Mouse (Mus musculus): ENCODE measurements around the gene Rpl19.

The Rpl19 gene

DNA sequence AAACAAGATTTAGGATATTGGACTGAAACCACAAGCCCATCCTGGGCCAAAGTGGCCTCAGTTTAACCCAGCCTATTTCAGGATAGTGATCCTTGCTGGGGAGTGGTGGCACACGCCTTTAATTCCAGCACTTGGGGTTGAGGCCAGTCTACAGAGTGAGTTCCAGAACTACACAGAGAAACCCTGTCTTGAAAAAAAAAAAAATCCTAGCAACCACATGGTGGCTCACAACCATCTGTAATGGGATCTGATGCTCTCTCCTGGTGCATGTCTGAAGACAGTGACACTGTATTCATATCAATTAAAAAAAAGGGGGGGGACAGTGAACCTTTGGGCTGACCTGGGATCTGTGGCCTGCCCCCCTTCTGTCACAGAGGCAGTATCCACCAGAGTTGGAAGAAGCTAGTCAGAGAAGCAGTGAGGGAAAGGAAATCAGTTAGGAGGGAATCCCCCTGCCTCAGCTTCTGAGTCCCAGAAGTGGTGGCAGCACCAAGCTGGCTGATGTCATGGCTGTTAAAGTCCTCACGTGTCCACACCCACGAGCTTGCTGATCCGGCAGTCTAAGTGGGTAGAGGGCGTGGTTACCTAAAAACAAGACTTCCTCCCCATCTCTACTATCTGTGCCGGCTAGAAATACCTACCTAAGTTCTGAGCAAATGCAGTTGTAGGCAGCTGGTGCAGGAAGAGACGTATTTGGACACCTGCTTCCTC is 27.5 kb upstream of the Rpl19 start:
- DNase-seq (ENCODE audit: low read depth), result no peak

DNA sequence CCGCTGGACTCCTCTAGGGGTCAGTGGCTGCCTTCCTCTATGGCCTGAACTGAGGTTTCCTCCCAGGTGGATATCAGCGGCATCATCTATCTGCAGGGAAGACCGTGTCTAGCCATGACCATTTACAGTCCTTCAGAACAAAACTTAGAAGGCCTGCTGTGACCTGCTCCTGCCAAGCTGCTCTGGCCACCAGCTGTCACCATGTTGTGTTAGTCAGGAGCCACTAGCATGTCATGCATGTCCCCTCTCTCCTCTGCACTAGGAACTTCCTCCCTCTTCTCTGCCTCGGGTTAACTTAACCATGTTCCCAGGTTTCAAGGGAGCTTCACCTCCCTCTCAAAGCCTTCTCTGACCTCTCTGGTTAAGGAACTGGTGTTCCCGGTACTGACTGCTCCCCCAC is 26.8 kb upstream of the Rpl19 start:
- DNase-seq (ENCODE audit: low read depth), result no peak

DNA sequence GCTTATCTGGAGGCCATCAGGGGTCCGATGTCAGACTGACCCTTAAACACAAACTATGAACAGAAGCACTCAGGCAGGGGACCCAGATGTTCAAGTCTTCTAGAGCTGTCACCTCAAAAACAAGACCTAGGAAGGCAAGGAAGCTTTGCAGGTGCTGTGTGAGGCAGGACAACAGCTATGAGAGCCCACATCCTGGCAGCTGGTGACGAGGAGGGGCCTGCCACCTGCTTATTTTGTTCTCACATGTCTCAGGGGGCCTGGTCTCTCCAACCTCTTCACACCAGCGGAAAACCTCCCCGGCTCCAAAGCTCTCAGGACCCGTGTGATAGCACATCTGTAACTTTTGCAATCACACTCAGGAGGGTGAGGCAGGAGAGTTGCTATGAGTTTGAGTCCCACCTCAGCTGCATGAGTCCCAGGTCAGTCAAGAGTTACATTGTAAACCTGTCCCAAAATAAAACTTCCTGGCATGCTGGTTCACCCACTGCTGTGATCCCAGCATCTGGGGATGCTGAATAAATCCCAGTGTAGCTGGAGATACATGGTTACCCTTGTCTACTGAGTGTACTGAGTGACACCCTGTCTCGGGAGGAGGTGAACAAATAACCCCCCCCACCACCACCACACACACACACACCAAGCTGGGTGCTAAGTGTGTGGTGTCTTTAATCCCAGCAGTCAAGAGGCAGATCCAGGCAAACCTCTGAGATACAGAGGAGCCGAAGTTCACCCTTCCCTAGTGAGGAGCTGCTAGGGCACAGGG is 26.0 kb upstream of the Rpl19 start:
- no peak for DNase-seq (ENCODE audit: low read depth)

DNA sequence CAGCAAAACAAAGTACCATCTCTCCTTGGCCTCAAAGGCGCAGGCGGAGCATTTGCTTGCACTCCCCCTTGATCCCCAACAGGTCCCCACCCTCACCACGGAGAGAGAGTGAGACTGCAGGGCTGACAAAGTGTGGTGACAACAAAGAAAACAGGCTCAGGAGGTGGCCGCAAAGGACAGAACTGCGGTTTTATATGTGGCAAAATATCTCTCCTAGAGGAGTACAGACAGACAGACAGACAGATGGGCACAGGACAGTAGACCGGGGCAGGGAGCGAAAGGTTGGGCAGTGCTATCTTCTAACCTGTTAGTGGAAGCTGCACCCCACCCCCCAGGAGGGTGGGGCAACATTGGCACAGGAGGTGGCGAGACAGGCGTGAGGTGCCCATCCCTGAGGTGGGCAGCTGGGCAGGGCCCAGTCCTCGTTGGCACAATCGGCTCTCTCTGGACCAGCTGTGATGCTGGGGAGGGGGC is 25.1 kb upstream of the Rpl19 start:
- DNase-seq (ENCODE audit: low read depth), result no peak

DNA sequence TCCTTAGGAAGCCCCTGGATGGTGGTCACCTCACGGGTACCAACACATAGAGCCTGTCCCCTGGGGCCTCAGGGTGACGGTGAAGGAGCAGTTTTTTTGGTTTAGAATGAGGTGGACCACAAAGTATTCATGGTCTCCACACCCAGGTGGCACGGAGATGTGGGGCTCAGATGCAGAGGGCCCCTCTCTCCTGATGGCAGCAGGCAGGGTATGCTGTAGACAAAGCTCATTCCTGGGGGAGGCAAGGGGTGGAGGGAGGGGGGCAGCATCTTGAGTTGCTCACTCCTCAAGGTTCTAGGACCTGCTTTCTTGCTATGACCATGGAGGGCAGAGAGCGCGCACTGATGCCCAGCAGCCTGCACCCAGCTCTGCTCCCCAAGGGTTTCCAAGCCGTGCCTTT is 24.5 kb upstream of the Rpl19 start:
- no peak for DNase-seq (ENCODE audit: low read depth)

DNA sequence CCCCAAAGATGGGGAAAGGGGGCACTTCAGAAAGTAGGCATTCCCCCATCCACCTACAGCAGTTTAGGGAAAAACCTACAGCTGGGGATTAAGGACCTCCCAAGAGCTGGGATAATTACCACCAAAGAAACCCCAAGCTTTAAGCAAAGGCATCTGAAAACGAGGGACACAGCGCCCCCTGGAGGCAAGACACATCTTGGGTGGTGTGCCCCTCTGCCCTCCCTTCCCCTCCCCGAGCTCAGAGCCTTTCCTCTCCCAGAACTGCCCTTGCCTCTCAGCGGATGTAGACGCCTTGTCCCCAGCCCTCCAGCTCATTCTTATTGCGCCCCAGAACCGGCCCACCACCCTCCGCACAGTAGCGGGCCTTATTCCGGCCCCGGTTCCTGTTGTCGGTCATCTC is 23.9 kb upstream of the Rpl19 start:
- DNase-seq (ENCODE audit: low read depth), result no peak

DNA sequence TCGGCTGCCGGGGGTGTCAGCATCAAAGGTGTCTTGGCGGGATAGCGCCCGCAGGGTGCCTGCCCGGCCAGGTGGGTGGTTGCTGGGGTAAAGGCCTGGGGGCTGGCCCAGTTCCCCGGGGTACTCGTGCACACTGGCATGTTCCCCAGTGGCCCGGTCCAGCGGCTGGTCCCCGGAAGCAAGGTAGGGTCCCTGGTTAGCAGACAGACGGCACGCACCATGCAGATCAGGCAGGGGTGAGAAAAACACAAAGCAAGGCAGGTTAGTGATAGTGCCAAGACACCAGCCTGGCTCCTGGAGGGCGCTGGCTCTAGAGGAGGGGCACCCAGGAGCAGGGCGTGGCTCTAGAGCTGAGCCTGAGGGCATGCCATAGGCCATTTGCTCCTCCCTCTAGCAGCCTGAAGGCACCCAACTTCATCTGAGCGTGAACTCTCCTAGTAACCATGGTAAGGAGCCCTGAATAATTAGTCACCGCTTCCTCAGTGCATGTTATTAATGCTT is 23.3 kb upstream of the Rpl19 start:
- no peak for DNase-seq (ENCODE audit: low read depth)

DNA sequence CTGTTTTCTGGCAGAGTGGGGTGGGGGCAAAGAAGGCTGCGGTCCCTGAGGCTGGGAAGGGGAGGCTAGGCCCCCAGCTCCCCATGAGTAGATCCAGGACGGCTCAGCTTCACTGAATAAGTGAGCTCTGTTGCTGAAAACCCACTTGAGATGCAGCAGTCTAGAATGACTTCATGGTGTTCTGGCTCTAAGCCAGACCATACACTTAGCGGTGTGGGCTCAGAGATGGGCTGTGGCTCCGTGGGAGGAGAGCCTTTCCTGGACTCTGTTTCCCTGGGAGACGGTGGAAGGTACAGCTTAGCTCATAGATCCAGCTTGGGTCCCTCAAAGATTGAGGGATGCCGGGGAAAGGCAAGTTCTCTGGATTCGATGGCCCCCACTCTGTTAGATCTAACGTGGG is 22.3 kb upstream of the Rpl19 start:
- no peak for DNase-seq (ENCODE audit: low read depth)

DNA sequence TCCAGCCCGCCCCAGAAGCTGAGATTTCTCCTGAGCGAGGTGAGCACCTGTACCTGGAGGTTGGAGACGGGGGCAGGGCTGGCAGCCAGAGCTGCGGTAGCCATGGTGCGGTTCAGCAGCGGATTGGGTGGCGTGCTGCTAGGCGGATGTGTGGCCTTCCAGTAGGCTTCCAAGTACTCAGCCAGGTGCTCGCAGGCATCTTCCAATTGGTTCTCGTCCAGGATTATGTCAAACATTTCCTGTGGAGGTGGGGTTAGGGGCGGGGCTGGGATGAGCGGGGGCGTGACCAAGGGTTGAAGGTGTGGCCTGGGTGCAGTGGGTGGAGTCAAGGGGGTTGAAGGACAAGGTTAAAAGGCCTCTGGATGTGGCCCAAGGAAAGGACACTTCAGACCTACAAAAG is 21.4 kb upstream of the Rpl19 start:
- no peak for DNase-seq (ENCODE audit: low read depth)

DNA sequence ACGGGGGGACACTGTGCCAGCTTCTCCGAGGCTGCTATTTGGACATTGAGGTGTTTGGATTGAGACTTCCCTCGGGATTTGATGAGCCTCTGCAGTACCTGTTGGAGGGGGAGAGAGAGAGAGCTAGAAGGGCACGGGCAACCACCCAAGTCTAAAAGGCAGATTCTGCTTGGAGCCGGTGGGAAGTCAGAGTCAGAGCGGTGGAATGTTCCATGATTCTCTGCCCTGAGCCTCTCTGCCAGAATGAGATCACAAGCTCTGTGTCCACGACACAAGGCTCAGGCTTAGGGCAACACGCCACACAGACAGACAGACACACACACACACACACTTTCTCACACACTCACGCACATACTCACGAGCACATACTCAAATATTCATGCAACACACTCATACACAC is 20.8 kb upstream of the Rpl19 start:
- DNase-seq (ENCODE audit: low read depth), result peak; percentile 92

DNA sequence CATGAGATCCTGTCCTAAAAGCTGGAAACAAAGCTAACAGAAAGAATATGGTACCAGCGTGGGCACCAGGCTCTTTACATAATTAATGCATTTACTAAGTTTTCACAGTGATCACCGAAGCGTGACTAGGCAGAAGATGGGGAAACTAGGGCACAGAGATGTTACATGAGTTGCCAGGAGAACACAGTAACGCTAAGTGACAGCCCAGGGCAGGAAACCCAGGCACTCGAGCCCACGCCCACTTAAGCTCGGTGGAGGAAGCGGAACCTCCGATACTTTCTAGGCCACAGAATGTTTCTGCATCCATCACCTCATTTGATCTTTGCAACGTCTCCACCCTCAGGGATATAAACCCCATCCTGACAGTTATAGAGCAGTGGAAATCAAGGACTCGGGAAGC is 18.4 kb upstream of the Rpl19 start:
- no peak for DNase-seq (ENCODE audit: low read depth)

DNA sequence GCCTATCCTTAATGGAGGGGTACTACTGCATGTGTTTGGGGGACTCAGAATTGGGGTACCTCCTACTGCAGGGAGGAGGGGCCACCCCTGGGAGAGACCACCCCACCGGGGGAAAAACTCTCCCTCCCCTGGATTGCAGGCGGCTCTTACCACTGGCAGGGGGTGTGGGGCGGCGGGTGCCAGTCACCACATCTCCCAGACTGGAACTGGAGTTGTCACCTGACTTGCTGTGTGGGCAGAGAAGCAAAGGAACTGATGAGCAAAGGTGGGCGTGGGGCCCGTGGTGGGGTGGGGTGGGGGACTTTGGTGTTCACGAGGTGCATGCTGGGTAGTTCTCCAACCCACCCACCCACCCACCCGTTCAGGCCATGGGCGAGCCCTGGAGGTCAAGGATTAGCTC is 14.8 kb upstream of the Rpl19 start:
- DNase-seq (ENCODE audit: low read depth), result no peak

DNA sequence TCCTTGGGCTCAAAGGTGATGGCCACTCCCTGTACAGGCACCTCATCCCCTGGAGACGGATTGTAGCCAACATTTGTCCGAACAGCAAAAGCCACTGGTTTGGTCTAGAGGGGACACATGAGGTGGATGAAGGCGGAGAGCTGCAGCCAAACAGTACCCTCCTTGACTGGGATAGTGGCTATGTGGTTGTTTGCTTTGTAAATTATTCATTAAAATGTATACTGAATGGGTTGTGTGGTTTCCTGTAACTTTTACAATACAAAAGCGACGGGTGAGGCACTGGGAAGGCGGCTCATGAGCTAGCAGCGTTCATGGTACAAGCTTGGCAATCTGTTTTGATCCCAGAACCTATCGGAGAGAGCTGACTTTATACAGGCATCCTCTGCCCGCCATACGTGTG is 13.7 kb upstream of the Rpl19 start:
- no peak for DNase-seq (ENCODE audit: low read depth)

DNA sequence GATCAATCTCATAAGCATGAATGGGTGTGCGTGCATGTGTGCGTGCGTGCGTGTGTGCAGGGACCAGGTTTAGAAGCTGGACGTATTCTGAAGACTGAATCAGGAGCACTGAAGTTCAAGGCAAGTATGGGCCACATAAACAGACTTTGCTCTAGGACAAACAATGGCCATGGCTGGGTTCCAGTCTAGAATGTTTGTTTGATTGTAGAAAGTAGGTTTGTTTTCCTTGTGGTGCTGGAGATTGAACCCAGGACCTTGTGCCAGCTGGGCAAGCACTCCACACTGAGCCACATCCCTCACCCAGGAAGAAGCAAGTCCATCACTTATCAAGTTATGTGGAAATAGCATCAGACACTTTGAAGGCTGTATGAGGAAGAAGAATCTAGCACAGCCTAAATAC is 10.3 kb upstream of the Rpl19 start:
- no peak for DNase-seq (ENCODE audit: low read depth)

DNA sequence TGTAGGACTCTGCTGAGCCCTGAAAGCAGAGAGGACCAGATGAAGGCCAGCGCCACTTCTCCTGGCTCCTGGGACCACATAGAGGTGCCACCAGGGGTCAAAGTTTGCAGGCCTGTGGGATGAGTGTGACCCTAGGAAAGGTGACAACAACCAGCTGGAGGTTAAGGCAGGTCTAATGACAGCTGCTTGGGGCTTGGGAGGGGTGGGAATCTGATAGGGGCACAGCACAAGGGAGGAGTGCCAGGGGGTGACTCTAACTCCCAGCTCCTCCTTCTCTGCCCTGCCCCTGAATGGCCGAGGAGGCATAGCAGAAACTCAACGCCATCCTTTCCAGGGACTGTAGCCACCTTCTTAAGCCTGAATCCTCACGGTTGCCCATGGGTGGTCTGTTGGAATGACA is 9.7 kb upstream of the Rpl19 start:
- no peak for DNase-seq (ENCODE audit: low read depth)

DNA sequence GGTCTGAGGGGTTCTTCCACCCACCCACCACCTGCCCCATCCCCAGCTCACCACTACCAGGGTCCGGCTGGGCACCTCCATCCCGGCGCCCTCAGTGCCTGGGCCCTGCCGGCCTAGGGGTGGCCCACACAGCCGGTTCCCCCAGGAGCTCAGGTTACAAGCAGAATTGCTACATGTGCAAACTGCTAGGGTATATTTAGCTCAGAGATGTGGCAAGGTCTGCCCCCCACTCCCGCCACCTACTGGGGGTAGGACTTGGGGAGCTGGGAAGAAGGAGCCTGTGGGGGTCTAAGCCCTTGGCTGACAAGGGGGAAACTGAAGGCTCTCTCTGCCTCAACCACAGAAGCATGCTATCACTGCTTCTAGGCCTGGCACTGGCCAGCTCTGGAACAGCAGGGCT is 8.3 kb upstream of the Rpl19 start:
- DNase-seq (ENCODE audit: low read depth), result no peak

DNA sequence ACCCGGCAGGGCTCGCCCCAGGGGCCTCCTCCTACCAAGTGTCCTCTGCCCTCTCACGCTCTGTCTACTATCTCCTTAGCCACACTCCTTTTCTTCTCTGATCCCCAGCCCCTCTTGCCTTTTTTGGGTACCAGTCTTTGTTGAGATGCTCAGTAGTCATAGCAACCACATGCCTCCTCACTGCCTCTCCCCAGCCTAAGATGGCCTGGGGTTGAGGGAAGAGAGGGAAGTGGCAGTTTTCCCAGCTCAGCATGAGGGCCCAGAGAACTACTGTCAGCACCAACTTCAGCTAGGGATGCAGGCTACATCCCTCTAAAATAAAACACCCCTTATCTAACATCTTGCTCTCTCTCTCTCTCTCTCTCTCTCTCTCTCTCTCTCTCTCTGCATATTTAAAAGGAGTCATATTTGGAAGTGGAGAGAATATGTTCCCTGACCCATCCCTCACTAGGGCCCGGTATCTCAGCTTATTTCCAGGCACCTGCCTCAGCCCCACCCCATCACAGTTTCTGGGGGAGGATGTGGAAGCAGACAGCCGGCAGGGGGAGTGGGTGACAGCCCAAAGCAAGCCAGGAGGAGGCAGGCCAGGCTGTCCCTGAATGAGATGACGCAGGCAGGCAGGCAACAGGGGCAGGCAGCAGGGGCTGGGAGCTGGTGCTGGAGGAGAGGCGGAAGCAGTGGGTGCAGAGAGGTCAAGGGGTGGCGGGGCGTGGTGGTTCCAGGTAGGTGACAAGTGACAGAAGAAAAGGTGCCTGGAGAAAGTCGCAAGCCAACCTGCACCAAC is 7.5 kb upstream of the Rpl19 start:
- no peak for DNase-seq (ENCODE audit: low read depth)

DNA sequence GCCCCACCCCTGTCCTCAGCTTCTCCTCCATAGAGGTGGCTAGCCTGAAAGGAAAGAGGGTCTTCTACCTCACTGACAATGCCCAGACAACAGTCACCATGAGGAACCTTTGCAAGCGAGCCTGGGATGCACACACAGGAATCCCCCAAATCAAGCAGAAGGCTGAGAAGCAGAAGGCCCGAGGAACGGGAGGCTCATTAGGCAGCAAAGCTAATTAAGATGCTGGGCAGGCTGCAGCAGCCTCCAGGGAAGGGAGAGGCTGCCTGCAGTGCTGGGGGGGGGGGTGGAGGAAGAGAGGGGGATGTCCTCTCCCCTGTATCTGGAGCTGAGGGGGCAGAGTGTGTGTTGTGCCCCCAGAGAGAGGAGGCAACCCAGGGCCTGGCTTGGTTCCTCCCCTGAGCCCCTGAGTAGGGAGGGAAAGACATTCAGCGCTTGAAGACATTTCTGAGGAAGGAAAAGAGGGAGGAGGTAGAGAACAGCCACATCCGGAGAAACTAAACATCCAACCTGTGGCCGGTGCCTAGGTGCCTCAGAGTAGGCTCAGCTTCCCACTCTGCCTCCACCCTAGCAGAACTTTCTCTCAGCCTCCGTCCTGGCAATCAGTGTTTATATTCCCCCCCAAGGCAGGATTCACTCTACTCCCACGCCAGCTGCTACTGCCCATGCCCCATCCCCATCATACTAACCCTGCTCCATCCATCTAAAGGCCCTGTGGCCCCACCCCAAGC is 6.5 kb upstream of the Rpl19 start:
- DNase-seq (ENCODE audit: low read depth), result no peak

DNA sequence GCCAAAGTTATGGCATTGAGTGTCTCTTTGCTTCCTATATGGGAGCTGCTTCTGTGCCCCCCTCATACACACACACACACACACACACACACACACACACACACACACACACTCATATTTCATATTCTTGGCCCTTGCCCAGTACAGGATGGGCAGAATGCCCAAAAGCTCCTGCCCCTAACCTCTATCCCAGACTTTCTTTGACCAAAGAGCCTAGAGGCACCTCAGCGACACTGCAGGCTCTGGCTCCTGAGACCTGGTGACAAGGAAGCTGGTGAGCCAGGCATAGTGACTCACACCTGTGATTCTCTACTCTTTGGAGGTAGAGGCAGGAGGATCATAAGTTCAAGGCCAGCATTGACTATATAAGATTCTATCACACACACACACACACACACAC is 5.8 kb upstream of the Rpl19 start:
- DNase-seq (ENCODE audit: low read depth), result no peak

DNA sequence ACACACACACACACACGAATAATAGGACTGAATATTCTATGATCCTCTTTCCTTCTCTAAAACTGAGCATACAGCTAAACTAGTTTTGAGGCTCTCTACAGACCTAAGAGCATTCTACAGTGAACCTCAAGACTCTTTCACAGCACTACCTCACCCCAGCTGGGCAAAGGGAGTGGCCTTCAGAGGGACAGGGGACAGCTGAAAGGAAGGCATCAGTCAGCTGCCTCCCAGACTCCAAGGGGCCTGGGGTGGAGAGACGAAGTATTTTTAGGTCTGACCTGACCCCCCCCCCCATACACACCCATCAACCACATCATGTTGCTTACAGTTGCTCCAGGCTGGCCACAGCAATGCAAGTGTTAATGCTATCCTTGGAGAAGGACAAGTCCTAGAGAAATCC is 5.4 kb upstream of the Rpl19 start:
- no peak for DNase-seq (ENCODE audit: low read depth)

DNA sequence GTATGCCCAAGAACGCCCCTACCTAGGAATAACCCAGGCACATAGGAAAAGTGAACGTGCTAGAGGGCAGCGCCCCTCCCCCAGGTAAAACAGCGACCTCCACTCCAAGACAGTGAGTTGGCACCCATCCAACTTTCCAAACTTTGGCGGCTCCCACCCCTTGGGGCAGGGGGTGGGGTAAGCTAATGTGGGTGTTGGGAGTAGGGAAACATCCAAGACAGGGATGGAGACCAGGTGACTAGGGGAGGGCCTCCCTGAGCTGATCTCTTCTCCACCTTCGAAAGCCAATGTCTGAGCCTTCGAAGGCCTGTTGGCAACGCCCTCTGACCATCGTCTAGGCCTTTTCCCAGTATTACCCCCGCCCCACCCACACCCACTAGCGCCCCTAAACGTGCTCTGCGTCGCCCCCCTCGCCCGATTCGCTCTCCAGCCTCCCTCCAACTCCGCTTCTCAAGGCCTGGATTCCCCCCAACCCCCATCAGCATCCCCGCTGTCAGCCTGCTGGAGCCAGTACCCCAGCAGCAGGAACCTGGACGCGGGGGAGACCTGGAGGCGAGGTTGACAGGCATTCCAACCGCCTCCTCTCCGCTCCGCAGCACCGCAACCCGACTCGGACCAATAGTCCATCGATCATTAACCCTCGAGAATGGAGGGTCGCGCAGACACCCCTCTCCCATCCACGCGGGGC is 4.8 kb upstream of the Rpl19 start:
- DNase-seq (ENCODE audit: low read depth), result no peak

DNA sequence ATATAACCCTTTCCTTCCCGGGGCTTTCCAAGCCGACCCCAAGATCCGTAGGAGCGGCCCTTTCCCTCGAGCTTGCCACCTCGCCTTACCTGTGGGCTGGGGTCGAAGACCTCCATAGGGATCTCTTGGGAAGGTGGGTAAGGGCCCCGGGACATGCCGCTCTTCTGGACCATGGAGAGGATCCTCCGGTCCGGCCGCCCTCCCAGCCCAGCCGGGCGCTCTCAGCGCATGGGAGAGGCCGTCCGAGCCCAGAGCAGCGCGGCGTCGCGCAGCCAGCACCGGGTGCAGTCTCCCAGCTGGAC is 4.3 kb upstream of the Rpl19 start:
- DNase-seq (ENCODE audit: low read depth), result no peak
